Mouse (Mus musculus) spleen, adult 2 months (tissue): Measurements from ENCODE around the gene B4galnt3.

Source experiments
- CTCF ChIP-seq: fragments of 200-500 bp; IDR thresholded peaks from 2 replicates; pipeline ENCODE4 v1.5.1; 2011; ENCODE audit warnings: mild to moderate bottlenecking, inconsistent platforms; ENCODE audit not compliant: insufficient read depth, insufficient read length, insufficient replicate concordance; ENCODE audit errors: extremely low read depth
- POLR2A ChIP-seq: fragments of 200-500 bp; IDR thresholded peaks from 2 replicates; pipeline ENCODE4 v1.6.1; 2011; ENCODE audit warnings: low read depth, low read length, inconsistent platforms

DNA sequence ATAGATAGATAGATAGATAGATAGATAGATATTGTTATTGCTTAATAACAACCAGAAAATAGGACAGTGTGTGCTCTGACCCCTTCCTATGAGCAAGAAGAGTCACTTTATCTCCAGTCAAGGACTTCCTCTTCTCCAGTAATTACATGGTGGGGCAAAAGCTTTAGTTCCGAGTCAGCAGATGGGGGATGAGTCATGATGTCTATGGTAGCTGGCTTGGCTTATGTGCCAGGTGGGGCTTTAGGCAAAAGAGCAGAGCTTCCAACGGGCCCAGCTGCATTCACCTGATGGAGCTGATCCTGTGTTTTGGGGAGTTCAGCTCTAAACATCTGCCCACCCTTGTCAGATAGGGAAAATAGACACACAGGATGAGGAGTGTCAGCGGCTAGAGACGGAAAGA lies 138.8 kb downstream of the B4galnt3 start:
- no peak for TF ChIP-seq CTCF
- TF ChIP-seq POLR2A = no peak
